Mouse (Mus musculus) neutrophil, adult 65 days (primary cell): ENCODE measurements around the gene Olfr963. TPM values are rescaled to one million over a fixed set of nuclear protein-coding genes. Genes with fewer than 3 reads are reported as not detected.

ENCODE experiments used
- total RNA-seq: library from RNA; stranded (reverse); gene quantifications from 2 replicates; pipeline ENCODE4 v1.2.4, GENCODE M21; 2023

The Olfr963 gene
- not detected in 2 replicates for total RNA-seq

GRCm38 (mm10) chr9:39666905-39667304, at the start of gene Olfr963:
Olfr963 (plus strand) TSS chr9:39667205.

GRCm38 (mm10) chr9:39621073-39621472, 45.9 kb upstream of the Olfr963 start, which contains the start of gene Olfr960:
Olfr960 (plus strand) TSS chr9:39621373.

GRCm38 (mm10) chr9:39644785-39645184, 22.2 kb upstream of the Olfr963 start, which contains the start of gene Olfr961:
Olfr961 (plus strand) TSS chr9:39645085.

GRCm38 (mm10) chr9:39707017-39707416, 40.0 kb downstream of the Olfr963 start, which contains the start of gene Olfr149:
Olfr149 (minus strand) TSS chr9:39707117.

GRCm38 (mm10) chr9:39711053-39711452, 44.0 kb downstream of the Olfr963 start, which contains the start of gene Olfr965:
Olfr965 (plus strand) TSS chr9:39711353.

Other genes starting within 250 kb of the Olfr963 start
- not detected in 2 replicates for gene Olfr952, start 240.1 kb upstream of the Olfr963 start, total RNA-seq
- gene Olfr954, start 210.5 kb upstream of the Olfr963 start, total RNA-seq, result not detected in 2 replicates
- not detected in 2 replicates for gene Olfr955, start 195.3 kb upstream of the Olfr963 start, total RNA-seq
- not detected in 2 replicates for gene Olfr44, start 173.2 kb upstream of the Olfr963 start, total RNA-seq
- gene Olfr957, start 151.4 kb upstream of the Olfr963 start, total RNA-seq, result not detected in 2 replicates
- gene Olfr958, start 113.2 kb upstream of the Olfr963 start, total RNA-seq, result not detected in 2 replicates
- not detected in 2 replicates for gene Olfr959, start 91.6 kb upstream of the Olfr963 start, total RNA-seq
- not detected in 2 replicates for gene AW551984, start 62.8 kb upstream of the Olfr963 start, total RNA-seq
- not detected in 2 replicates for gene Olfr148, start 56.5 kb upstream of the Olfr963 start, total RNA-seq
- gene Olfr960, start 45.8 kb upstream of the Olfr963 start, total RNA-seq, result not detected in 2 replicates
- gene Olfr961, start 22.1 kb upstream of the Olfr963 start, total RNA-seq, result not detected in 2 replicates
- not detected in 2 replicates for gene Olfr149, start 39.9 kb downstream of the Olfr963 start, total RNA-seq
- gene Olfr965, start 44.1 kb downstream of the Olfr963 start, total RNA-seq, result not detected in 2 replicates
- gene Olfr150, start 63.8 kb downstream of the Olfr963 start, total RNA-seq, result not detected in 2 replicates
- not detected in 2 replicates for gene Olfr967, start 79.0 kb downstream of the Olfr963 start, total RNA-seq
- gene Olfr968, start 116.0 kb downstream of the Olfr963 start, total RNA-seq, result not detected in 2 replicates
- gene Olfr969, start 123.7 kb downstream of the Olfr963 start, total RNA-seq, result not detected in 2 replicates
- not detected in 2 replicates for gene Olfr970, start 141.7 kb downstream of the Olfr963 start, total RNA-seq
- not detected in 2 replicates for gene Olfr971, start 169.7 kb downstream of the Olfr963 start, total RNA-seq
- not detected in 2 replicates for gene Olfr972, start 199.2 kb downstream of the Olfr963 start, total RNA-seq
- not detected in 2 replicates for gene Olfr229, start 240.1 kb downstream of the Olfr963 start, total RNA-seq